Mouse (Mus musculus) adrenal gland, adult 10 weeks (tissue): ENCODE results near the gene Ncln. TPM values are rescaled to one million over a fixed set of nuclear protein-coding genes. Genes with fewer than 3 reads are reported as not detected.

ENCODE experiments used
- polyA plus RNA-seq: library from polyadenylated mRNA; stranded (reverse); fragments of 350-450 nt; fragmentation: Illumina TruSeq; extraction: RNeasy Lipid Tissue Mini Kit (QIAGEN cat#74804); gene quantifications from one replicate; pipeline ENCODE4 v1.2.3, GENCODE M21; 2014; ENCODE audit warnings: low read depth, low replicate concordance

Gene Ncln
- polyA plus RNA-seq: not detected

GRCm38 (mm10) chr10:81496264-81496901 lies at the start of gene Ncln:
Ncln (minus strand) TSS chr10:81496392.

GRCm38 (mm10) chr10:81545161-81545747 lies 49.1 kb upstream of the Ncln start, which contains the start of gene Gna11:
Gna11 (minus strand) TSS chr10:81545190.

GRCm38 (mm10) chr10:81524051-81524605 lies 27.9 kb upstream of the Ncln start, which contains the start of gene Gna15:
Gna15 (minus strand) TSS chr10:81524225.

GRCm38 (mm10) chr10:81500032-81500431 lies 3.8 kb upstream of the Ncln start, which contains the start of gene S1pr4:
S1pr4 (minus strand) TSS chr10:81500132.

GRCm38 (mm10) chr10:81482533-81482889 lies 13.7 kb downstream of the Ncln start, which contains the start of gene Celf5:
Celf5 (minus strand) TSS chr10:81482709.

GRCm38 (mm10) chr10:81455181-81455895 lies 40.9 kb downstream of the Ncln start, which contains the start of gene Nfic:
Nfic (minus strand) TSS chr10:81455635.

Other genes with a start within 250 kb of the Ncln start
- gene Matk, start 243.5 kb downstream of the Ncln start, polyA plus RNA-seq: not detected
- gene Mrpl54, start 229.5 kb downstream of the Ncln start, polyA plus RNA-seq: 2.1 TPM
- 0.93 TPM for gene Apba3, start 229.4 kb downstream of the Ncln start, polyA plus RNA-seq
- gene Tjp3, start 204.8 kb downstream of the Ncln start, polyA plus RNA-seq: not detected
- gene Pip5k1c, start 203.4 kb downstream of the Ncln start, polyA plus RNA-seq: 2.7 TPM
- 1.1 TPM for gene Cactin, start 175.3 kb downstream of the Ncln start, polyA plus RNA-seq
- gene Tbxa2r, start 167.7 kb downstream of the Ncln start, polyA plus RNA-seq: not detected
- gene Gipc3, start 153.1 kb downstream of the Ncln start, polyA plus RNA-seq: not detected
- 7.1 TPM for gene Hmg20b, start 145.9 kb downstream of the Ncln start, polyA plus RNA-seq
- gene Mfsd12, start 138.9 kb downstream of the Ncln start, polyA plus RNA-seq: 0.23 TPM
- gene 4930404N11Rik, start 130.6 kb downstream of the Ncln start, polyA plus RNA-seq: not detected
- 0.35 TPM for gene Fzr1, start 117.9 kb downstream of the Ncln start, polyA plus RNA-seq
- not detected for gene Dohh, start 112.0 kb downstream of the Ncln start, polyA plus RNA-seq
- not detected for gene Gm48551, start 111.9 kb downstream of the Ncln start, polyA plus RNA-seq
- gene Gm48552, start 107.4 kb downstream of the Ncln start, polyA plus RNA-seq: not detected
- gene Smim24, start 103.3 kb downstream of the Ncln start, polyA plus RNA-seq: not detected
- gene Nfic, start 40.8 kb downstream of the Ncln start, polyA plus RNA-seq: 16.6 TPM
- gene Celf5, start 13.7 kb downstream of the Ncln start, polyA plus RNA-seq: 0.23 TPM
- gene S1pr4, start 3.7 kb upstream of the Ncln start, polyA plus RNA-seq: not detected
- not detected for gene Gna15, start 27.8 kb upstream of the Ncln start, polyA plus RNA-seq
- gene Gna11, start 48.8 kb upstream of the Ncln start, polyA plus RNA-seq: 4.8 TPM
- gene Aes, start 63.1 kb upstream of the Ncln start, polyA plus RNA-seq: 30.2 TPM
- 4.4 TPM for gene Tle2, start 78.2 kb upstream of the Ncln start, polyA plus RNA-seq
- 2.6 TPM for gene Tle6, start 104.7 kb upstream of the Ncln start, polyA plus RNA-seq
- gene BC025920, start 109.9 kb upstream of the Ncln start, polyA plus RNA-seq: 1.3 TPM
- gene Sirt6, start 131.4 kb upstream of the Ncln start, polyA plus RNA-seq: not detected
- 3.0 TPM for gene Ankrd24, start 132.1 kb upstream of the Ncln start, polyA plus RNA-seq
- 14.4 TPM for gene Gm10778, start 152.7 kb upstream of the Ncln start, polyA plus RNA-seq
- gene Zfp433, start 208.4 kb upstream of the Ncln start, polyA plus RNA-seq: 30.4 TPM